Mouse (Mus musculus) gastrocnemius, adult 18-20 months (tissue): ENCODE results near the gene Slc25a40. TPM values are rescaled to one million over a fixed set of nuclear protein-coding genes. Genes with fewer than 3 reads are reported as not detected.

Experiments used
- DNase-seq: peaks from one replicate; pipeline ENCODE4 v3.0.0; 2021; ENCODE audit warnings: low spot score
- long read RNA-seq, 2 experiments: library from polyadenylated mRNA; stranded (forward); transcript quantifications; one replicate each; pipeline ENCODE4 v2.0.0; 2021
- total RNA-seq, 2 experiments: library from RNA; stranded (reverse); gene quantifications; 2 replicates each; pipeline ENCODE4 v1.2.3; 2021

The Slc25a40 gene
- 1 to 10 TPM; 2.8 to 4.3 TPM for total RNA-seq
- long read RNA-seq, experiment 1, partial matches to known transcripts = 0 of 4 reads
- long read RNA-seq, experiment 1, other reads (novel, unspliced or antisense) = 1 of 4 reads
- long read RNA-seq, experiment 2, partial matches to known transcripts = 0 of 3 reads
- long read RNA-seq, experiment 2, other reads (novel, unspliced or antisense) = 2 of 3 reads

DNA sequence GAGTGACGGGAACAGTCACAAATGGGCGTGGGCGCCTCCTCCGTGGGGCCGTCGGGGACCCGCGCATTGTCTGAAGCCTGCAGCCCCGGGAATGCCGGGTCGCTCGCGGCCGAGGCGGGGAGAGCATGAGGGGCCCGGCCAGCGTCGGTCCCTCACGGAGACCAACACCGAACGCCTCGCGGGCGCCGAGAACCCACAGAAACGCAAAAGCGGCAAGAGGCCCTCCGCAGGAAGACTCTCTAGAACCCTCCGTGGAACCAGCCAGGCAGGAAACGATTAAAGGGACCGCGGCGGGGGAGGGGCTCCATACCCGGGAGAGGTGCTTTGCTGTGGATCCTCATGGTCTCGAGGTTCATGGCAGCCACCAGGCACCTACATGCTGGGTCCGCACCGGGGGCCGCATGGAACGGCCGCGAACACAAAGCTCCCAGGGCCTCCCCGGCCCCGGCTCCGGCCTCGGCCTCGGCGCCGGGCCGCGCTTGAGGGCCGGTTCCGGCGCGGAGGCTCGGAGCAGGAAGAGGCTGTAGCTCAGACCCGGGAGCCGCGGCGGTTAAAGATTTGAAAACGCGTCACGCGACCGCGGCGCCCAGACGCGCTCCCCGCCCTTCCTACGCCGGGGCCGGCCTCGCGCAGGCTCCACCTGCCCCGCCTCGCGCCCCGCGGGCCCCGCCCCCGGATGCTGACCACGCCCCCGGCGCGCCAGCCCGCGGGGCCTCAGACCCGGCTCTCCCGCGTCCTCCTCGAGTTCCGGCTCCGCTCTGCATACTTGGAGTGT, at the start of gene Slc25a40, which contains the start of gene Dbf4:
TSS of gene Slc25a40 (plus strand) at position 694 of the 775 bp plus-strand sequence.
TSS of gene Dbf4 (minus strand) at position 560 of the 775 bp plus-strand sequence.
- DNase-seq = peak; percentile 89

DNA sequence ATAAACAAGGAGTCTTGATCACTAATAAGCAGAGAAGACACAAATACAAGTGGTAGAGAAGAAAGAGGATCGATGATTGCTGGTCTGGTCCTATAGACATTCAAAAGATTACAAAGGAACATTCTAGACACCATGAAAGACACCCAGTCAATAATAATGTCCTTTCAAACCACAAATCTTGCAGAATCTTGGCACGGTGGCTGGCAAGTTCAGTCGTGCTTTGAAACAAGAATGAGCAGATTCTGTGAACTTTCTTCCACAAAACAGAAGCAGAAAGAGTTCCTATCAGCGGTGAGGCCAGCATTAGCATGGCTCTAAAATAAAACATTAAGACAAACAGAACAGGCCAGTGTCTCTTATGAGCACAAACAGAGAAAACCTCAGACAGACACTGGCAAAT, 49.2 kb upstream of the Slc25a40 start:
- DNase-seq = no peak

GRCm38 (mm10) chr5:8374297-8374906, 48.2 kb upstream of the Slc25a40 start:
- DNase-seq = no peak

- no peak for DNase-seq
Observed at GRCm38 (mm10) chr5:8393891-8394583, 28.6 kb upstream of the Slc25a40 start.

DNA sequence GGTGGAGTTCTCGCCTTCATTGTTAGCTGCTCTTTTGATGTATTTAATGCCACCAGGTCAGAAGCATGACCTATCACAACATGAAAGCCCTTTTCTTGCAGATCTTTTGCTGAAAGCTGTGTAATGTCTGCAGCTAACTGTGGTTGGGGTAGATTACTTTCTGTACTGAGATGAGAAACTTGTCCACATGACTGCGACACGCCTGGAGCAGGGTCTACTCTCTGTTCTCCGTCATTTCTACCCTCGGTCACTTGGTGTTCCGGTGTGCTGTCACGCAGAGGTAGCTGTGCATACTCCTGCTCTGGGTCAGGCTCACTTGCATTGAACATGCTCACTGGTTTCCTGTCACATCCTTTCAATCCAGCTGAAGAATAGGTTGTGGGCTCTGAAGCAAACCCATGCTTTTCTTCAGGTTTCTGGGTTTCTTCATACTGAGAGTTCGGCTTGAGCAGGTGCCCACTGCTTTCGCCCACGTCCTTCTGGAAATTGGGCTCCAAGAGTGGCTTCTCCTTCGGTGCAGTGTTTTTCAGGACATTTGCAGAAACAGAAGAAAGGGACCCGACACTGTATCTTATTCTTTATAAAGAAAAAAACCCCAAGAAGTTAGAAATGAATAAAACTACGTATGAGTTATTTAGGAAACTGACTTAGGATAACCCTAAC, 24.9 kb upstream of the Slc25a40 start:
- no peak for DNase-seq

DNA sequence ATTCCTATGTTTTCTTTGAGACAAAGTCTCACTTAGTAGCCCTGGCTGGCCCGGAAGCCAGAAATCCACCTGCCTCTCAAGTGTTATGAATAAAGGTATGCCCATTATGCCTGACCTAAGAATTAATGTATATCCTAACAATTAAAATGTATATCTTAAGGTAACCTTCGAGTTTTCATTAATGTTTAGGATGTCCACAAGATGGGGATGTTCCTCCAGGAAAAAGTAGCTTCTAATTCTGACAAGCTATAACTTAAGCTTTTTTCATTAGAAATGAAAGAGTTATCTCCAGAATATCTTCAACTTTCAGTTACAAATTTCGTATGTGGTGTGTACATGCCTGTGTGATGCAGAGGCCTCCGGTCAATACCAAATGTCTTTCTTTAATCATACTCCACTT, 13.9 kb upstream of the Slc25a40 start:
- DNase-seq = no peak

- no peak for DNase-seq
Observed at GRCm38 (mm10) chr5:8416683-8417413, 5.8 kb upstream of the Slc25a40 start.

GRCm38 (mm10) chr5:8417443-8417842, 5.2 kb upstream of the Slc25a40 start:
- DNase-seq = no peak

DNA sequence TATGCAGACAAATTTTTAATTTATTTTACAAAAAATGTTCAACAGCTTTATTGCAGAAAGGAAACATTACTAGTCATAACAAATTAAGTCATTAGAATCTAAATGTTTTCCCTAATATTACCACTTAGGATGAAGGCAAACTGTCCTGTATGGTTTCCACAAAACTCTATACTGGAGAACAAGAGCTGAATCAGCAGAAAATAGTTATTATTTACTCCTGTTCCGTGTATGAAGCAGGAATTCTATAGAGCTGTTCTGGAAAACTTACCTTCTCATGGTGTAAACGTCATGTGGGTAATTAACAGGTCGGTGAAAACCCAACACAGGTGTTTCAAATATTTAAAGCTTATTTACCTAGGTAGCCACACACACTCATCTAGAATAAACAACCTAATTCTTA, 1.2 kb upstream of the Slc25a40 start:
- no peak for DNase-seq

- DNase-seq = no peak
Observed at GRCm38 (mm10) chr5:8422932-8423928, 580 bp downstream of the Slc25a40 start.

DNA sequence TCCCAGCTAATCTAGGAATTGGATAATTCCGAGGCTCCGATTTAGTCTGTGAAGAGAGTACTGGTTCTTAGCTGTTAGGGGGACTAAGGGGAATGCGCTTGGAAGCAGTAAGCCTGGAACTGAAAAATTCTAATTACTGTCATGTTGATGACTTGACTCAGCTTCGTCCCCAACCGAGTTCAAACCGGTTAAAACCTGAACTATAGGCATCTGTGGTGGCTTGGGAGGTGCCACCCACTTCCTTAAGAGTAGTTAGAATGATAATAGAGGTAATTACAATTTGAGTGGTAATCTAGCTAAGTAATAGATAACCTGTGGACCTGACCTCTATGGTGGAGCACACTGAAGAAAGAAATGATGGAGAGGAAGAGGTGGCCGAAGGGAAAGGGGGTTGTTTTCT, 1.5 kb downstream of the Slc25a40 start:
- DNase-seq = no peak

- no peak for DNase-seq
Observed at GRCm38 (mm10) chr5:8425899-8426298, 3.2 kb downstream of the Slc25a40 start.

DNA sequence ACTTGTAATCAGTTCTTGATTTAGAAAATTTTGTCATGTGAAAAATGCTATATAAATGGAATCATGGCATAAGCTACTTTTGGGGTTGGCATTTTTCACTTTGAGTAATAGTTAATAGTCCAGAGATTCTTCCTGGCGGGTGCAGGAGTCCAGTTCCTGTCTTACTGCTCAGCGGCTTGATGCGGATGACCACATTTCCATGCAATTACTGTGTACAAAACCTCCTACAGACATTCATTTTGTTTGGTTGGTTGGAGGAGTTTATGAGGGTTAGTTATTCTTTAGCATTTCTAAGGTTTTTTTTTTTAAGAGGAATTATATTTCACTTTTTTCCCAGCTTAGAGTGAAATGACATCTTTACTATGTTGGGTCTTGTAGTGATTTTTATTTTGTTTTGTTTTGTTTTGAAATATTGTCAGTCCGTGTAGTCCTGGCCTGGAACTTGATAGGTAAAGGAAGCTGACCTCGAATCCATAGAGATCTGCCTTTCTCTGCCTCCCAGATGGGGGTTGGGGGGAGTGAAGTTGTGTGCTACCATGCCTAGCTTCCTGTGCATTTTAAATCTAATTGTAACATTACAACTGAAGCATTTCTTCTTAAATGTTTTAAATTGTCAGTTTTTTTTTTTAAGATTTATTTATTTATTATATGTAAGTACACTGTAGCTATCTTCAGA, 15.0 kb downstream of the Slc25a40 start:
- DNase-seq = no peak

DNA sequence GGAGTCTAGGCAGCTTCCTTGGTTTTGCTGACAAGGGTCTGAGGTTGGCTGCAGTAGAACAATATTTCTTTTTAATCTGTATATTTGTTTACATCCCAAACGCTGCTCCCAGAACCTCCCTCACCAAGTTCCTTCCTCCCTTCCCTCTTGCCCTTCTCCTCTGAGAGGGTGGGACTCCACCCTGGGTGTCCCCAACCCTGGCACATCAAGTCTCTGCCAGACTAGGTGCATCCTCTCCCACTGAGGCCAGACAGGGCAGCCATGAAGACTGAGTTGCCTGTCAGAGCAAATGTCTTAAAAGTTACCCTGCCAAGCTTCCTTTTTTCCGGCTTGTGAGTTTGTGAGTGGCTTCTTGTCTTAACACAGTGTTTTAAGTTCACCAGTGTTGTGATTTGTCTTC, 16.4 kb downstream of the Slc25a40 start:
- DNase-seq = no peak

DNA sequence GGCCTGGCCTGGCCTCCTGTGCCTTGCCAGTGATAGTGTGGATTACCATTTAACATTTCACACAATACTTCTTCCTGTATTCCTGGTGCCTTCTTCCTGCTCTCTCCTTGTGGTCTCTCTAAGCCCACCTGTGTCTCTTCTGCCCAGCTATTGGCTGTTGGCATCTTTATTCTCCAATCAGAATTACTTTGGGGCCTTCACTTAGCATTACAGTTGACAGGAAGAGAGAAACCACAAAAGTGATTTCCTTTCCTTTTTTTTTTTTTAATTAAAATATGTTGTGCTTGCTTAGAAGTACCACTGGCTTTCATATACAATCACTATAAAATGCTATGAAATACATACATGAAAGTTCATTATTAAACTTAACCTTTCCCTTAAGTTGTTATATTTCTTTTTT, 32.9 kb downstream of the Slc25a40 start:
- no peak for DNase-seq

- DNase-seq = no peak
Observed at GRCm38 (mm10) chr5:8456561-8456960, 33.9 kb downstream of the Slc25a40 start.

DNA sequence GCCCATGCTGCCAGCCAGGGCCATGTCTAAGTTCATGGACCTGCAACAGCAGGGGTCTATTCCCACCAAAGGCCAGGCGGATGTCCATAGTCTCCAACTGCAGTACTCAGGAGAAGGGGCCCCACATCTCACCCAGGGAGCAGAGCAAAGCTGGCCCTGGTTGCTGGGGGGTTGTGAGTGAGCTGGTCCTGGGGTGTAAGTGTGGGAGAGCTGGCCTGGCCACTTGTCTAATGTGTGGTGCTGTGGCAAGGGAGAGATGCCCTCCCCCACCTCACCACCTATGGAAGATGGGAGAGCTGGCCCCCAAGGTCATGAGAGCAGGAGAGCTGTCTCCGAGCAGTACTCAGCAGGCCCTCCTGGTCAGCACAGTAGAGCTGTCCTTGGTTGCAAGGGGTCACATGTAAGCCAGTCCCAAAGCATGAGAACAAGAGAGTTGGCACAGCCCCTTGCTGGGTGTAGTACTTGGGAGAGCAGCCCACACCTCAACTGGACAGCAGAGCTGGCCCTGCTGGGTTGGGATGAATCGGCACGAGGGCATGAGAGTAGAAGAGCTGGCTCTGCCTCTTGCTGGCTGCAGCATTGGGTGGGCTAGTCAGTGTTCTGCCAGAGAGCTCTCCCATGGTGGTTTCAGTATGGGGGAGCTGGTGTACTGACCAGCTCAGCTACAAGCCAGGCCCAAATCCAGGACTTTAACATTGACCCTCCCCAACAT, 65.5 kb downstream of the Slc25a40 start:
- no peak for DNase-seq

- DNase-seq = no peak
Observed at GRCm38 (mm10) chr5:8488701-8489297, 66.1 kb downstream of the Slc25a40 start.
